Mouse (Mus musculus) ES-E14 (cell line): Measurements from ENCODE around the gene Cpne5. TPM values are rescaled to one million over a fixed set of nuclear protein-coding genes. Genes with fewer than 3 reads are reported as not detected.

Source experiments
- DNase-seq: peaks from one replicate; pipeline ENCODE4 v3.0.0-alpha.2; 2013; ENCODE audit warnings: low read depth, low spot score
- H3K27ac ChIP-seq: 2 replicates; pipeline ENCODE4 v1.5.1; 2012; ENCODE audit warnings: low read depth, mild to moderate bottlenecking, low read length, moderate library complexity, mixed read lengths; ENCODE audit not compliant: poor library complexity, insufficient read depth, severe bottlenecking
- H3K36me3 ChIP-seq: 2 replicates; pipeline ENCODE4 v1.6.1; 2012; ENCODE audit warnings: mild to moderate bottlenecking, low read length, moderate library complexity, mixed read lengths; ENCODE audit not compliant: control insufficient read depth, poor library complexity, insufficient read depth, severe bottlenecking
- H3K4me1 ChIP-seq, 2 experiments: fragments of 150-350 bp in 1 of 2; sonication (generic) in 1 of 2; 2 replicates each; pipeline ENCODE4 v1.6.1; 2012; ENCODE audit warnings: low read length in 2 of 2, mild to moderate bottlenecking in 1 of 2, mixed read lengths in 1 of 2; ENCODE audit not compliant: control insufficient read depth in 2 of 2, insufficient read depth in 2 of 2, poor library complexity in 1 of 2
- H3K4me3 ChIP-seq, 2 experiments: fragments of 150-350 bp in 1 of 2; sonication (generic) in 1 of 2; 2 replicates each; pipeline ENCODE4 v1.5.1; 2012; ENCODE audit warnings: low read length in 2 of 2, low read depth in 1 of 2, mild to moderate bottlenecking in 1 of 2, mixed read lengths in 1 of 2; ENCODE audit not compliant: insufficient read depth in 1 of 2, poor library complexity in 1 of 2, severe bottlenecking in 1 of 2
- H3K9ac ChIP-seq: 2 replicates; pipeline ENCODE4 v1.6.1; 2012; ENCODE audit warnings: low read depth, mild to moderate bottlenecking, low read length, mixed read lengths; ENCODE audit not compliant: poor library complexity, insufficient read depth, severe bottlenecking
- H3K9me3 ChIP-seq: fragments of 150-350 bp; sonication (generic); 2 replicates; pipeline ENCODE4 v1.6.1; 2012; ENCODE audit warnings: low read depth, mild to moderate bottlenecking, low read length; ENCODE audit not compliant: control insufficient read depth, insufficient read depth
- CHD2 ChIP-seq: IDR thresholded peaks from 2 replicates; pipeline ENCODE4 v1.6.1; 2014; ENCODE audit warnings: mild to moderate bottlenecking, low read depth, low read length, inconsistent platforms
- HCFC1 ChIP-seq: IDR thresholded peaks from 2 replicates; pipeline ENCODE4 v1.6.1; 2012; ENCODE audit warnings: low read length, inconsistent platforms, borderline replicate concordance; ENCODE audit not compliant: insufficient read depth
- MAFK ChIP-seq: IDR thresholded peaks from 2 replicates; pipeline ENCODE4 v1.6.1; 2014; ENCODE audit warnings: mild to moderate bottlenecking, low read depth, low read length, inconsistent platforms; ENCODE audit not compliant: insufficient read depth
- ZC3H11A ChIP-seq: IDR thresholded peaks from 2 replicates; pipeline ENCODE4 v1.6.1; 2012; ENCODE audit warnings: low read depth, mild to moderate bottlenecking, inconsistent platforms, low read length, borderline replicate concordance
- ZNF384 ChIP-seq: IDR thresholded peaks from 2 replicates; pipeline ENCODE4 v1.6.1; 2012; ENCODE audit warnings: low read depth, low read length, inconsistent platforms
- in situ Hi-C, 2 experiments: fragments of 600-800 bp; cut with MboI; formaldehyde crosslinking; loops; one replicate each; pipeline ENCODE4 v1.15.1; 2025; ENCODE audit warnings: low sequenced_read_pairs in 2 of 2, inconsistent platforms in 1 of 2; ENCODE audit not compliant: unreplicated experiment in 2 of 2
- total RNA-seq: library from RNA; depleted of rRNA; stranded (reverse); fragments of 300-350 nt; gene quantifications from 2 replicates; pipeline ENCODE4 v1.2.3, GENCODE M21; 2012

Cpne5 gene
- total RNA-seq, 1 experiment: 5.1 TPM

DNA sequence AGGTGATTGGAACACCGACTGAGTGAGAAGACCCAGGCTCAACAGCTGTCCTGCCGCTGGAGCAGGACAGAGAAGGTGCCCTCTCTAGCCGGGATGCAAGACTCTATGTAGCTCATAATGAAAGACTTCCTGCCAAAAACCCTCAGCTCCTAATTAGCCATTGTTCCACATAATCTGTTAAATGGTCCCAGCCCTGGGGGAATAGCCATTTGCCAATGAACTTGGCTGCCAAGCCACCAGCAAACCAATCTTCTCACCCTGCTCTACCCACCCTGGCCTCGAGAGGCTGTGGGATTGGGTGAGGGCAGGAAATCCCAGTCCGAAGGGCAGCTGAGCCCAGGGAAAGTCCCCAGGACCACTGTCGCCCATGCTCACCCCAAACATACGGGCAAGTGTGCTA is 21.9 kb downstream of the Cpne5 start:
- no peak for DNase-seq
- H3K9ac ChIP-seq: no peak overlapping the region
- H3K9me3 ChIP-seq: no peaks in the 10 kb centered on the region
- H3K36me3 ChIP-seq: no peaks in the 10 kb centered on the region
- TF ChIP-seq ZNF384 (no peak), CHD2 (no peak), HCFC1 (no peak), MAFK (no peak), ZC3H11A (no peak)
- H3K4me3 ChIP-seq: no peak overlapping the region
- in situ Hi-C loops: no loop called here
- H3K27ac ChIP-seq: no peak overlapping the region
- peaks cover 0 to 28% of the 10 kb centered on the region in 2 experiments; a peak in 3 of 4 replicates for H3K4me1 ChIP-seq

DNA sequence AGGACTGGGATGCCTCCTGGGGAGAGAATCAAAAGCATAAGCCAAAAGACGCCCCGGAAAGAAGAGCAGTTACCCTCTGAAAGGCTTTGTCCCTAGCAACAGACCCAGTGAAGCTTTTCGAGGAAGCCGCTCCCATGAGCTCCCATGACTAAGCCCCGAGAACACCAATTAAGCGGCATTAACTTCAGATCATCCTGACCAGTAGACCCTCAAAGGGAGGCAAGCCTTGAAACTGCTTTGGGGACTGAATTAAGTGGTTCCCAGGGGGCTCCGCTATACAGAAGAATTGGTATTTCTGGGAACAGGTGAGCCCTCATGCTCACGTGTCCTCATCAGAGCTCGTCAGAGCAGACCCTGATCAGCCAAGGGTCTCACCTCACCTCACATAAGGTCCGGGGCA is 23.3 kb downstream of the Cpne5 start:
- no peak for TF ChIP-seq ZNF384
- H3K36me3 ChIP-seq: no peaks in the 10 kb centered on the region
- H3K4me1 ChIP-seq: peaks cover 0 to 33% of the 10 kb centered on the region in 2 experiments; a peak in 3 of 4 replicates
- in situ Hi-C loops: no loop called here
- no peak overlapping the region for H3K4me3 ChIP-seq
- H3K9me3 ChIP-seq: no peaks in the 10 kb centered on the region
- DNase-seq: no peak
- H3K9ac ChIP-seq: no peak overlapping the region
- no peak overlapping the region for H3K27ac ChIP-seq

DNA sequence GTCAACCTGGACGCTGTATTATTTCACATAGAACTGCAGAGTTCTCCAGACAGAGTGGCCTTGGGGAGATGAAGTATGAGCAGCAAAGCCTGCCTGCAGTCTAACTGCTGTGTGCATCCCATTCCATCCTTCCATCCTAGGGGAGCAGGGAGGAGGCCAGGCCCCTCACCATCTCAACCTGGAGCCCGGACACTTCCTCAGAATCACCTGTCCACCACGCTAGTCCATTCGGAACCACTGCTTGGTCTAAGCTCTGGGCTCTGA is 23.8 kb downstream of the Cpne5 start:
- Histone ChIP-seq H3K27ac (no peak overlapping the region), H3K4me1 (peaks cover 0 to 33% of the 10 kb centered on the region in 2 experiments; a peak in 3 of 4 replicates), H3K4me3 (no peak overlapping the region), H3K9ac (no peak overlapping the region), H3K9me3 (no peaks in the 10 kb centered on the region), H3K36me3 (no peaks in the 10 kb centered on the region)
- in situ Hi-C loops: no loop called here
- DNase-seq: no peak
- TF ChIP-seq ZNF384 (no peak), CHD2 (no peak), HCFC1 (no peak), ZC3H11A (no peak), MAFK (no peak)

DNA sequence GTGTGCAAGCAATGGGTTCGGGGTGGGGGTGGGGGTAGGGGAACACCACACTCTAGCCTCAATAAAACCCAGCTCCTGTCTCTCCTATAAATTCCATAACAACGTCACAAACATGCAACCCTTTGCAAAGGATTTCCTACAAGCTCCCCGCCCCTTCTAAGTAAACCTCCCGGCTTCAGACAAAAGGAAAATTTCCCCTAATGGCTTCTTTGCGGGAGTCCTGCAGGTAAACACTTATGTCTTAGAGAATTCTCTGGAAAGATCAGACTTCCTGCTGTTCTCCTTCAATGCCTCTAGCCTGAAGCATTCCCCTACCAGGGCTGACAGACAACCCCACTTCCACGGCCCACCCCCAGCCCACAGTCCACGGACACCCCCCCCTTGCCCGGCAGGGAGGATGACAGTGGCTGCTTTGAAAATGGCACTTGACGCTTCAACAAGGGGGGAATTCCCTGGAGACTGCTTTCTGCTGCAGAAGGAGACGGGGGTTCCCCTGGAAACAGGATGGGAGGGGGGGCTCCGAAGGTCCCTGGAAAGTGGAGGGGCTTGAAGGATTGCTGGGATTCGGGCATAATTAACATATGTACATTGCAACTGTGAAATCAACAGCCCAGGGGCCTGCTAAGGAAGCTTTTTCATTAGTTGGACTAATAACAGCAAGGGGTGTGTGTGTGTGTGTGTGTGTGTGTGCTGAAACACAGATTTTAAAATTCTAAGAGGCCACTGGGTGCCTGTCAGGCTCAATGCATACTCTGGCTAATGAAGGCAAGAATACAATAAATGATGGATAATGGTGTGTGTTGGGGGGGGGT is 24.4 kb downstream of the Cpne5 start:
- DNase-seq: no peak
- no peak for TF ChIP-seq ZNF384
- no peak for TF ChIP-seq CHD2
- peaks cover 0 to 33% of the 10 kb centered on the region in 2 experiments; a peak in 3 of 4 replicates for H3K4me1 ChIP-seq
- in situ Hi-C loops: no loop called here
- H3K4me3 ChIP-seq: no peak overlapping the region
- no peaks in the 10 kb centered on the region for H3K9me3 ChIP-seq
- no peaks in the 10 kb centered on the region for H3K36me3 ChIP-seq
- H3K9ac ChIP-seq: no peak overlapping the region
- no peak overlapping the region; the same call in 1 of the 2 replicates for H3K27ac ChIP-seq

DNA sequence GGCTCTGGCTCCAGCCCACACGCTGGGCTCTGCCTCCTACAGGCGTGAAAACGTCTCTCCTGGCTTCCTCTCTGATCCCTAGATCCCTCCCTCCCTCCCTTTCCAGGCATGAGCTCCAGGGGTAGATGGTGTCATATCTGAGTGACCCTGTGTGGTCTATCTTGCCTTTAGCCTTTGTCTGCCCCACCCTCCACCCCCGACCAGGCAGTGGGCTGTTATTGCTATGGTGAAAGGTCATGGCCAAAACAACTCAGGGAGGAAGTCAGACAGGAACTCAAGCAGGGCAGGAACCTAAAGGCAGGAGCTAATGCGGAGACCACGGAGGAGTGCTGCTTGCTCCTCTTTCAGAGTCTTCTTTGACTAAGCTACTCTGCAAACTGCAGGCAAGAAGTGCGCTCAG is 26.1 kb downstream of the Cpne5 start:
- no peaks in the 10 kb centered on the region for H3K36me3 ChIP-seq
- no peak for DNase-seq
- TF ChIP-seq MAFK (no peak), ZNF384 (no peak), CHD2 (no peak), ZC3H11A (no peak), HCFC1 (no peak)
- peaks cover 0 to 33% of the 10 kb centered on the region in 2 experiments; a peak in 3 of 4 replicates for H3K4me1 ChIP-seq
- H3K9me3 ChIP-seq: no peaks in the 10 kb centered on the region
- in situ Hi-C loops: no loop called here
- 0 out of 4 replicates have a peak overlapping the region, but pooled peaks of 1 of the 2 experiments have one; percentile 6 for H3K4me3 ChIP-seq
- 0 out of 2 replicates have a peak overlapping the region, but pooled peaks have one; percentile 21 for H3K9ac ChIP-seq
- H3K27ac ChIP-seq: no peak overlapping the region
